Mouse (Mus musculus): ENCODE measurements around the gene Coq10b. TPM values are rescaled to one million over a fixed set of nuclear protein-coding genes. Genes with fewer than 3 reads are reported as not detected.
"Not testable (repeated sequence)": the region's sequence is repeated elsewhere in the genome, so short reads cannot be mapped to it uniquely, and the experiment has no call there.

Coq10b gene
- 18.6 and 19.9 TPM in 2 replicates for polyA plus RNA-seq (2015; fragmentation: Nextera tagmentation; extraction: Ambion mirVana)

GRCm38 (mm10) chr1:55052355-55052953 is at the start of gene Coq10b:
Gene Coq10b (plus strand): TSS chr1:55052770.
- peak; percentile 98 for DNase-seq (ENCODE audit: low spot score)

DNA sequence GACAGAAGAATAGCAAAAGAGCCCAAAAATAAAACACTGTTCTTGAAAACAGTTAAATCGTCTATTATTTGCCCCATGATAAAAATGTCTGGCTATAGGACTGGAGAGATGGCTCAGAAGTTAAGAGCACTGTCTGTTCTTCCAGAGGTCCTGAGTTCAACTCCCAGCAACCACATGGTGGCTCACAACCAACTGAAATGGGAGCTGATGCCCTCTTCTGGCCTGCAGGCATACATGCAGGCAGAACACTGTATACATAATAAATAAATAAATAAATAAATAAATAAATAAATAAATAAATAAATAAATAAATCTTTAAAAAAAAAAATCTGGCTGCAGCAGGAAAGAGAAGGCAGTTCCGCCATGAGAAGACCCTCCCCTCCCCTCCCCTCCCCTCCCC is 44.3 kb upstream of the Coq10b start:
- DNase-seq (ENCODE audit: low spot score) = not testable (repeated sequence)

- no peak for DNase-seq (ENCODE audit: low spot score)
These were observed 40.1 kb upstream of the Coq10b start for GRCm38 (mm10) chr1:55012513-55012912.

GRCm38 (mm10) chr1:55021907-55022306 is 30.7 kb upstream of the Coq10b start:
- DNase-seq (ENCODE audit: low spot score) = no peak

- peak; percentile 18 for DNase-seq (ENCODE audit: low spot score)
These were observed 26.7 kb upstream of the Coq10b start for GRCm38 (mm10) chr1:55025656-55026430.

- no peak for DNase-seq (ENCODE audit: low spot score)
These were observed 25.9 kb upstream of the Coq10b start for GRCm38 (mm10) chr1:55026444-55027252.

DNA sequence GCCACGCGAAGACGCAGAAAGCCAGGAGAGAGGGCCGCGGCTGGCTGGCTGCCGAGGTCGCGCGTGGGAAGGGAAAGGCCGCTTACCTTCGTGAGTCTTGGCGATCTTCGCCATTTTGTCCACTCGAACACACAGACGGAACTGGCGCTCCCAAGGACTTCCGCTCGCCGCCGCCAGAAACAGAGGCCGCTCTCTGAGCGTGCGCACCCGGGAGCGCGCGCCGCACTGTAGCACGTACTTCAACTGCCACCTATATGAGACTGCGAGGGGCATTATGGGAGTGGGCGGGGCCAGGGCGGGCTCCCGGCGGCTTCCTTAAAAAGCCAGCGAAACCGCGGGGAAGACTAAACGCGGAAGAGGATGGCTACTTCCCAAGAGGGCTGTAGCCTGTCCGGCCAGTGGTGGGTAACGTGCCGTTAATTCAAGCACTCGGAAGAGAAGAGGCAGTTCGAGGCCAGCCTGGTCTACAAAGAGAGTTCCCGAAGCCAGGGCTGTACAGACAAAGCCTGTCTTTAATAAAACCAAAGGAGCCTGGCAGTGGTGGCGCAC is 25.2 kb upstream of the Coq10b start, which contains the start of gene Sf3b1:
TSS of gene Sf3b1 (minus strand) at position 229 of the 549 bp plus-strand sequence.
- peak; percentile 98 for DNase-seq (ENCODE audit: low spot score)

DNA sequence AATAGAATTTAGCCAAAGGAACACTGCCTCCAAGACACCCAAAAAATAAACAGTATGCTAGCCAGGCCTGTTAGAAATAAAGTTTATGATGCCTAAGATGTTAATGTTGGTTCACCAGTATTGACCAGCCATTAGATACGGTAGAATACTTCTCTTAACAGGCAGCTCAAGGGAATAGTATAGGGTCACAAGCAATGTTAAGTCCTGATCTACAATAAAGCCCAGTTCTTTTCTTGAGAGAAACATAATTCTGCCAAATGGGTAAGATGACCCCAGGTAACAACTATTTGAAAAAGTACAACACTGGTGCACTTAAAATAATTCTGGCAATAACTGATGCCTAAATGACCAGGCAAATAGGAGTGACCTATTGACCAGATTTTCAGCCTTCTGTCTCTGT is 24.6 kb upstream of the Coq10b start:
- DNase-seq (ENCODE audit: low spot score) = no peak

GRCm38 (mm10) chr1:55028512-55029249 is 23.9 kb upstream of the Coq10b start:
- DNase-seq (ENCODE audit: low spot score) = peak; percentile 64

DNA sequence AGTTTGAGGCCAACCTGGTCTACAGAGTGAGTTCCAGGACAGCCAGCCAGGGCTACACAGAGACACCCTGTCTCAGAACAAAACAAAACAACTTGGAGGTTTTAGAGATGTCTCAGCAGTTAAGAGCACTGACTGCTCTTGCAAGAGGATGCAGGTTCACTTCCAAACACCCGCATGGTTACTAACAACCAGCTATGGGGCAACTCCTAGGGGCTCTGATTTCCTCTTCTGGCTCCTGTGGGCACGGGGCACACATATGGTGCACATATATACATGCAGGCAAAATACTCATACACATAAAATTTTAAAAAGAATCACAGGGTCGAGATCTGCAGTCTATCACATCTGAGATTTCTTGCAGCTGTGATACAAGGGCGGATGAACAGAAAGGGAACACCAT is 23.1 kb upstream of the Coq10b start:
- peak; percentile 35 for DNase-seq (ENCODE audit: low spot score)

DNA sequence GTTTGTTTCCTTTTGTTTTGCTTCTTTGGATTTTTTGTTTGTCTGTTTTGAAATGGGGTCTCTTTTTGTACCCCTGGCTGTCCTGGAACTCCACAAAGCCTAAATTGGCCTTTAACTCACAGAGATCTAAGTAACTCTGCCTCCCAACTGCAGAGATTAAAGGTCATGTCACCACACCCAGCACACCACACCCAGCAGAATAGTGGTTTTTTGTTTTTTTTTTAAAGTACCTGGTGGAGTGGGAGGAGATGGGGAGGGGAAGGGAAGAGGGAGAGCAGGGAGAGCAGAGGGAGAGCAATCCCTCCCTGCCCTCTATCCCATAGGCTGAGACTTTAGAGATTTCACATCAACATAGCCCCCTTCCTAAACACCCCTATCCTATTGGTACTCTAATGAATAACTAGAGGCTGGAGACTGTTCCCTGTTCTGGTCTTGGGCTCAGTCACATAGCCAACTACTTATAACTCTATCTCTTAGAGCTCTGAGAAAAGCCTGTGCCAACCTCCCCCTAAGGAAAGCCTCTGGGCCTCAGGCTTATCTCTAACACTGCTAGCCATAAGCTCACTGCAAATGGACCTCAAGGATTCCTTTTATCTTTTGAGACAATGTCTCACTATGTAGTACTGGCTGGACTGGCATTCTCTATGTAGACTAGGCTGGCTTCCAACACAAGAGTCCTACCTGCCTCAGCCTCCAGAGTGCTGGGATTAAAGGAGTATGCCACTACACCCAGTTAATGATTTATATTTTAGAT is 21.4 kb upstream of the Coq10b start:
- DNase-seq (ENCODE audit: low spot score) = no peak

- DNase-seq (ENCODE audit: low spot score) = no peak
These were observed 12.6 kb upstream of the Coq10b start for GRCm38 (mm10) chr1:55039944-55040343.

- no peak for DNase-seq (ENCODE audit: low spot score)
These were observed 10.9 kb upstream of the Coq10b start for GRCm38 (mm10) chr1:55041691-55042090.

GRCm38 (mm10) chr1:55042246-55042645 is 10.3 kb upstream of the Coq10b start:
- no peak for DNase-seq (ENCODE audit: low spot score)

DNA sequence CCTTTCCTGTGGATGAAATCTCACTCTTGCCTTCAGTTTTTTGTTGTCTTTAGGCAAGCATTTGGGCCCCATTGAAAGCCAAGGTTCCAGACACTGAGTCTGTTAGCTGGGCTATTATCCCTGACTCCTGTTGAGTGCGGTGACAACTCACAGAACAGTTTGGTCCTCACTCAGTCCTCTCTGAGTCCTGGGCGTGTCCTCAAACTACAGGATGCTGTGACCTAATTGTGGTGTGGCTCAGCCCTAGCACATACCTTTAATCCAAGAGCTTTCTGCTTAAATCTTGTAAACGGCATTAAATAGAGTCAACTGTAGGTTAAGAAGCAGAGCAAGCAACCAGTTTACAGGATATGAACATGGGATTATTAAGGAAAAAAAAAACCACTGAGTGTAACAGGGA is 9.4 kb upstream of the Coq10b start:
- DNase-seq (ENCODE audit: low spot score) = no peak

GRCm38 (mm10) chr1:55048841-55049587 is 3.6 kb upstream of the Coq10b start:
- DNase-seq (ENCODE audit: low spot score) = no peak

DNA sequence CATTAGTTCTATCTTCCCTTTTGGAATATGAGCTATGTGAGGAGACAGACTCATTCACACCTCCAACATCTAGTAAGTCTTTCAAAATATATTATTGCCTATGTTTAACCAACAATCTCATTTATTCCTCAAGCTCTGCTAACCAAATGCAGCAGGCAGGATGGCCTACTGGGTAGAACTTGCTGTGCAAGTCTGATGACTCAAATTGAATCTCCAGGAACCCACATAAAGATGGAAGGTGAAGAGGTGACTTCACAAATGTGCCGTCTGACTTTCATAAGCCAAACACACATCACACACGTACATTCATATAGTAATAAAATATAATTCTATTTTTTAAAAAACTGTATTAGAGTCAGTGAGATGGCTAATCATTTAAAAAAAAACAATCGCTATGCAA is 899 bp upstream of the Coq10b start:
- no peak for DNase-seq (ENCODE audit: low spot score)

GRCm38 (mm10) chr1:55053005-55053404 is 435 bp downstream of the Coq10b start:
- DNase-seq (ENCODE audit: low spot score) = no peak

GRCm38 (mm10) chr1:55053596-55053995 is 1.0 kb downstream of the Coq10b start:
- no peak for DNase-seq (ENCODE audit: low spot score)
